Mouse (Mus musculus) cerebellum, adult 8-10 months (tissue): ENCODE measurements at regions not wholly inside any gene's neighbourhood (a gene's known extent, or its start where the extent isn't known, plus 50 kb on each side); places are given as distances from the start of the nearest gene placed in this dataset.
A peak's percentile ranks its signal among the peaks of the same experiment; 100 is the strongest.

Experiments
- DNase-seq: peaks from one replicate; pipeline ENCODE4 v3.0.0; 2022

GRCm38 (mm10) chr10:47742088-47742487 is 2046.5 kb downstream of the Grik2 start:
- no peak for DNase-seq

DNA sequence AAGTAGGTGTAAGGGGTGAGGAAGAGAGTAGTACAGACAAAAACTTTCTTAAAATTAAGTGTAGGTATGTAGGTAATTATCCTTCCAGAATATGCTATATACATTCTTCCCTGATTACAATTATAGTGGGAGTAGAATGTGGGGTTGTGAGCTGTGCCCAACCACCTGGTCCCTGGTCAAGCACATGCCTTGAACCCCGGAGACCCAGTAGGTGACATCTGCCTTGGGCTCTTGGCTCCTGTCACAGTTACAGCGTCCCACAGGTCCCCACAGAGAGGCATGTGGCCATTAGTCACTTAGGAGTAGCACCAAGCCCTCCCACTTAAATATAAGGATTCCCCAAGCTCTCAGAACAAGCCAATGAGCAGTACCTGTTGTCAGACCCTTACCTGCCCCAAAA is 2046.9 kb downstream of the Grik2 start:
- no peak for DNase-seq

- DNase-seq: peak; percentile 10
Observed at GRCm38 (mm10) chr10:47708780-47709179, 2079.8 kb downstream of the Grik2 start.
